Mouse (Mus musculus) hindbrain, embryonic 15.5 days (tissue): ENCODE measurements around the gene Slc27a3. TPM values are rescaled to one million over a fixed set of nuclear protein-coding genes. Genes with fewer than 3 reads are reported as not detected.

Source experiments
- polyA plus RNA-seq: library from polyadenylated mRNA; unstranded; fragments of >200 nt; fragmentation: Nextera tagmentation; extraction: Ambion mirVana; gene quantifications from 2 replicates; pipeline ENCODE4 v1.2.1, GENCODE M21; 2015

Slc27a3 gene
- polyA plus RNA-seq, 1 experiment from 2014 or later, result 34.1 TPM

Other genes with a start within 250 kb of the Slc27a3 start
- 794 and 950 TPM in 2 replicates for gene Rps27, start 176.3 kb downstream of the Slc27a3 start, polyA plus RNA-seq
- 27.2 and 28.7 TPM in 2 replicates for gene Rab13, start 176.2 kb downstream of the Slc27a3 start, polyA plus RNA-seq
- gene Jtb, start 158.3 kb downstream of the Slc27a3 start, polyA plus RNA-seq, result 90.2 and 96.2 TPM in 2 replicates
- gene Creb3l4, start 146.4 kb downstream of the Slc27a3 start, polyA plus RNA-seq, result 2.2 and 3.1 TPM in 2 replicates
- gene Slc39a1, start 141.8 kb downstream of the Slc27a3 start, polyA plus RNA-seq, result 52.1 and 53.1 TPM in 2 replicates
- 21.9 and 25.6 TPM in 2 replicates for gene Crtc2, start 135.8 kb downstream of the Slc27a3 start, polyA plus RNA-seq
- gene Dennd4b, start 124.8 kb downstream of the Slc27a3 start, polyA plus RNA-seq, result 7.7 and 8.8 TPM in 2 replicates
- gene Gatad2b, start 96.8 kb downstream of the Slc27a3 start, polyA plus RNA-seq, result 11.1 and 13.1 TPM in 2 replicates
- 34.3 and 35.0 TPM in 2 replicates for gene Ints3, start 43.7 kb upstream of the Slc27a3 start, polyA plus RNA-seq
- 2.4 and 2.8 TPM in 2 replicates for gene Npr1, start 75.9 kb upstream of the Slc27a3 start, polyA plus RNA-seq
- gene Ilf2, start 86.2 kb upstream of the Slc27a3 start, polyA plus RNA-seq, result 231 and 240 TPM in 2 replicates
- gene Snapin, start 101.1 kb upstream of the Slc27a3 start, polyA plus RNA-seq, result 90.1 and 93.1 TPM in 2 replicates
- 173 and 176 TPM in 2 replicates for gene Chtop, start 119.6 kb upstream of the Slc27a3 start, polyA plus RNA-seq
- gene S100a1, start 124.5 kb upstream of the Slc27a3 start, polyA plus RNA-seq, result 19.9 and 23.6 TPM in 2 replicates
- gene S100a13, start 124.5 kb upstream of the Slc27a3 start, polyA plus RNA-seq, result 11.8 and 13.9 TPM in 2 replicates
- 0.29 TPM in 1 of 2 replicates, not detected in the other for gene S100a14, start 136.9 kb upstream of the Slc27a3 start, polyA plus RNA-seq
- 41.8 and 44.3 TPM in 2 replicates for gene S100a16, start 147.3 kb upstream of the Slc27a3 start, polyA plus RNA-seq
- 1.4 and 2.7 TPM in 2 replicates for gene S100a3, start 170.6 kb upstream of the Slc27a3 start, polyA plus RNA-seq
- not detected in 2 replicates for gene S100a2, start 200.3 kb upstream of the Slc27a3 start, polyA plus RNA-seq
- not detected in 2 replicates for gene Gm42674, start 212.0 kb upstream of the Slc27a3 start, polyA plus RNA-seq
- 1.0 and 1.2 TPM in 2 replicates for gene S100a4, start 213.8 kb upstream of the Slc27a3 start, polyA plus RNA-seq
- gene S100a5, start 218.6 kb upstream of the Slc27a3 start, polyA plus RNA-seq, result not detected in 2 replicates
- gene S100a6, start 222.9 kb upstream of the Slc27a3 start, polyA plus RNA-seq, result 24.1 and 33.1 TPM in 2 replicates